Mouse (Mus musculus) heart, embryonic 11.5 days (tissue): ENCODE data around the gene Smarca2. TPM values are rescaled to one million over a fixed set of nuclear protein-coding genes. Genes with fewer than 3 reads are reported as not detected.

Experiments
- ATAC-seq: fragments of 200-750 bp; cut with Nextera tagmentation; replicated peaks from 2 replicates; pipeline ENCODE4 v1.8.0; 2017; ENCODE audit warnings: moderate library complexity; ENCODE audit not compliant: insufficient number of reproducible peaks, low FRiP score, low TSS enrichment
- H3K27ac ChIP-seq: fragments of 300-500 bp; sonication (generic); 2 replicates; pipeline ENCODE4 v1.5.1; 2014; ENCODE audit warnings: mild to moderate bottlenecking, low read depth, low read length
- H3K27me3 ChIP-seq: fragments of 300-500 bp; sonication (generic); 2 replicates; pipeline ENCODE4 v1.6.1; 2014; ENCODE audit warnings: mild to moderate bottlenecking, low read length, mixed read lengths; ENCODE audit not compliant: control insufficient read depth, insufficient read depth
- H3K36me3 ChIP-seq: fragments of 300-500 bp; sonication (generic); 2 replicates; pipeline ENCODE4 v1.6.1; 2014; ENCODE audit warnings: mild to moderate bottlenecking, low read length, moderate library complexity, mixed read lengths; ENCODE audit not compliant: control insufficient read depth, insufficient read depth
- H3K4me1 ChIP-seq: fragments of 300-500 bp; sonication (generic); 2 replicates; pipeline ENCODE4 v1.6.1; 2014; ENCODE audit warnings: low read length; ENCODE audit not compliant: control insufficient read depth, insufficient read depth
- H3K4me2 ChIP-seq: fragments of 300-500 bp; sonication (generic); 2 replicates; pipeline ENCODE4 v1.6.1; 2014; ENCODE audit warnings: mild to moderate bottlenecking, moderate library complexity
- H3K4me3 ChIP-seq: fragments of 300-500 bp; sonication (generic); 2 replicates; pipeline ENCODE4 v1.5.1; 2014; ENCODE audit warnings: low read depth, low read length
- H3K9ac ChIP-seq: fragments of 300-500 bp; sonication (generic); 2 replicates; pipeline ENCODE4 v1.6.1; 2014; ENCODE audit warnings: mild to moderate bottlenecking, low read depth, low read length, moderate library complexity
- H3K9me3 ChIP-seq: fragments of 300-500 bp; sonication (generic); replicated peaks from 2 replicates; pipeline ENCODE4 v1.6.1; 2016; ENCODE audit warnings: low read length; ENCODE audit not compliant: control insufficient read depth
- WGBS: fragments of 180-500 bp; shearing (Covaris S2); extraction: QIAGEN DNeasy Blood & Tissue Kit; methylation state at CpG from one replicate; pipeline ENCODE4 v1.1.7; 2014; ENCODE audit not compliant: insufficient replicate concordance; 5-methylcytosine and 5-hydroxymethylcytosine counted together
- polyA plus RNA-seq: library from polyadenylated mRNA; unstranded; fragments of >200 nt; fragmentation: Nextera tagmentation; extraction: Ambion mirVana; gene quantifications from 2 replicates; pipeline ENCODE4 v1.2.1, GENCODE M21; 2014

Smarca2 gene
- polyA plus RNA-seq, 1 experiment from 2014 or later: 26.6 TPM

GRCm38 (mm10) chr19:26749427-26750137 lies 144.7 kb downstream of the Smarca2 start:
- H3K36me3 ChIP-seq: no peaks in the 10 kb centered on the region
- peak overlapping the region; percentile 70 for H3K4me2 ChIP-seq
- H3K4me1 ChIP-seq: peaks cover 8% of the 10 kb centered on the region
- peak overlapping the region; percentile 48 for H3K4me3 ChIP-seq
- H3K9ac ChIP-seq: no peak overlapping the region
- WGBS: 26% methylated on average over 11 of the region's 11 CpGs
- no peaks in the 10 kb centered on the region for H3K9me3 ChIP-seq
- H3K27ac ChIP-seq: no peak overlapping the region
- H3K27me3 ChIP-seq: no peaks in the 10 kb centered on the region
- no peak for ATAC-seq

- WGBS: 67% methylated on average over 15 of the region's 15 CpGs
- Histone ChIP-seq H3K27me3 (no peaks in the 10 kb centered on the region), H3K27ac (peak overlapping the region; percentile 22; the same call in 1 of the 2 replicates), H3K4me1 (peaks cover 13% of the 10 kb centered on the region), H3K4me3 (no peak overlapping the region), H3K4me2 (no peak overlapping the region), H3K9ac (no peak overlapping the region), H3K36me3 (no peaks in the 10 kb centered on the region), H3K9me3 (no peaks in the 10 kb centered on the region)
- no peak for ATAC-seq
Measured at GRCm38 (mm10) chr19:26752611-26753163, 147.8 kb downstream of the Smarca2 start.

- peaks cover 17% of the 10 kb centered on the region for H3K4me1 ChIP-seq
- H3K27ac ChIP-seq: no peak overlapping the region
- no peaks in the 10 kb centered on the region for H3K36me3 ChIP-seq
- H3K4me2 ChIP-seq: no peak overlapping the region
- no peak overlapping the region for H3K9ac ChIP-seq
- no peak overlapping the region for H3K4me3 ChIP-seq
- 58% methylated on average over 7 of the region's 7 CpGs for WGBS
- no peaks in the 10 kb centered on the region for H3K27me3 ChIP-seq
- no peak for ATAC-seq
- H3K9me3 ChIP-seq: no peaks in the 10 kb centered on the region
Measured at GRCm38 (mm10) chr19:26753266-26753872, 148.5 kb downstream of the Smarca2 start.

- Histone ChIP-seq H3K4me2 (no peak overlapping the region), H3K4me1 (peaks cover 20% of the 10 kb centered on the region), H3K4me3 (no peak overlapping the region), H3K9me3 (no peaks in the 10 kb centered on the region), H3K27me3 (no peaks in the 10 kb centered on the region), H3K27ac (no peak overlapping the region), H3K9ac (no peak overlapping the region), H3K36me3 (no peaks in the 10 kb centered on the region)
- ATAC-seq: no peak
- 70% methylated on average over 10 of the region's 10 CpGs for WGBS
Measured at GRCm38 (mm10) chr19:26754016-26754794, 149.4 kb downstream of the Smarca2 start.

- Histone ChIP-seq H3K9me3 (no peaks in the 10 kb centered on the region), H3K27ac (no peak overlapping the region), H3K4me3 (no peak overlapping the region), H3K9ac (no peak overlapping the region), H3K36me3 (no peaks in the 10 kb centered on the region), H3K4me2 (no peak overlapping the region), H3K27me3 (no peaks in the 10 kb centered on the region), H3K4me1 (peaks cover 15% of the 10 kb centered on the region)
- 66% methylated on average over 6 of the region's 6 CpGs for WGBS
- ATAC-seq: no peak
Measured at GRCm38 (mm10) chr19:26755991-26756390, 151.1 kb downstream of the Smarca2 start.

GRCm38 (mm10) chr19:26756399-26756798 lies 151.5 kb downstream of the Smarca2 start:
- 36% methylated on average over 8 of the region's 8 CpGs for WGBS
- Histone ChIP-seq H3K27me3 (no peaks in the 10 kb centered on the region), H3K4me2 (no peak overlapping the region), H3K9ac (no peak overlapping the region), H3K36me3 (no peaks in the 10 kb centered on the region), H3K9me3 (no peaks in the 10 kb centered on the region), H3K4me3 (no peak overlapping the region), H3K4me1 (peaks cover 15% of the 10 kb centered on the region), H3K27ac (no peak overlapping the region)
- ATAC-seq: no peak

- ATAC-seq: no peak
- peak overlapping the region; percentile 50; the same call in 1 of the 2 replicates for H3K27ac ChIP-seq
- no peaks in the 10 kb centered on the region for H3K27me3 ChIP-seq
- H3K4me2 ChIP-seq: no peak overlapping the region
- H3K36me3 ChIP-seq: no peaks in the 10 kb centered on the region
- H3K9me3 ChIP-seq: no peaks in the 10 kb centered on the region
- H3K4me3 ChIP-seq: no peak overlapping the region
- no peak overlapping the region for H3K9ac ChIP-seq
- H3K4me1 ChIP-seq: peaks cover 15% of the 10 kb centered on the region
- WGBS: 54% methylated on average over 8 of the region's 8 CpGs
Measured at GRCm38 (mm10) chr19:26758156-26758555, 153.3 kb downstream of the Smarca2 start.

GRCm38 (mm10) chr19:26758620-26759019 lies 153.8 kb downstream of the Smarca2 start:
- H3K27me3 ChIP-seq: no peaks in the 10 kb centered on the region
- no peak overlapping the region for H3K9ac ChIP-seq
- no peaks in the 10 kb centered on the region for H3K9me3 ChIP-seq
- H3K4me3 ChIP-seq: no peak overlapping the region
- ATAC-seq: peak; percentile 63; the same call in 1 of the 2 replicates
- H3K4me2 ChIP-seq: no peak overlapping the region
- WGBS: 47% methylated on average over 7 of the region's 7 CpGs
- peaks cover 15% of the 10 kb centered on the region for H3K4me1 ChIP-seq
- peak overlapping the region; percentile 50; the same call in 1 of the 2 replicates for H3K27ac ChIP-seq
- no peaks in the 10 kb centered on the region for H3K36me3 ChIP-seq
